Mouse (Mus musculus): ENCODE data around the gene Mxra7.
"Not testable (repeated sequence)": the region's sequence is repeated elsewhere in the genome, so short reads cannot be mapped to it uniquely, and the experiment has no call there.

The Mxra7 gene

GRCm38 (mm10) chr11:116847187-116848085 is 19.6 kb upstream of the Mxra7 start:
- DNase-seq (ENCODE audit: low spot score in 2 of 2): no peak

DNA sequence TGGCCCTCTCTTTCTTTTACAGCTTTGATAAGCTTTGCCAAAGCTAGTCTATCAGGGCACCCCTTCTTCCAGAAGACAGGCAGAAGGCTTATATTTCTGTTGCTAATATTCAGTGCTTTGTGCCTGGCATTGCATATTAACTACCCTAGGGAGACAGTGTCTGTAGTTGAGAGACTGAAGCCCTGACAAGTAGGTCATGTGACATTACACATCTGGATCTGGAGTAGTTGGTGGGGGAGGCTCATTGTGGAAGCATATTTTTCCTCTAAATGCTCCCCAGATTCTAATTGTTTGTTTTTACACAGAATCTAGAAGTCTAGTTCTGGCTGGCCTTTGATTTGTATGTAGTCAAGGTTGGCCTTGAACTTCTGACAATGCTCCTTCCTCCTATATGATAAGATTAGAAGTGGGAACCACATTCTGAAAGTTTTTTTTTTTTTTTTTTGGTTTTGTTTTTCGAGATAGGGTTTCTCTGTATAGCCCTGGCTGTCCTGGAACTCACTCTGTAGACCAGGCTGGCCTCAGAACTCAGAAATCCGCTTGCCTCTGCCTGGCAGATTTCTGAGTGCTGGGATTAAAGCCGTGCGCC is 18.8 kb upstream of the Mxra7 start:
- DNase-seq (ENCODE audit: low spot score in 2 of 2): no peak

DNA sequence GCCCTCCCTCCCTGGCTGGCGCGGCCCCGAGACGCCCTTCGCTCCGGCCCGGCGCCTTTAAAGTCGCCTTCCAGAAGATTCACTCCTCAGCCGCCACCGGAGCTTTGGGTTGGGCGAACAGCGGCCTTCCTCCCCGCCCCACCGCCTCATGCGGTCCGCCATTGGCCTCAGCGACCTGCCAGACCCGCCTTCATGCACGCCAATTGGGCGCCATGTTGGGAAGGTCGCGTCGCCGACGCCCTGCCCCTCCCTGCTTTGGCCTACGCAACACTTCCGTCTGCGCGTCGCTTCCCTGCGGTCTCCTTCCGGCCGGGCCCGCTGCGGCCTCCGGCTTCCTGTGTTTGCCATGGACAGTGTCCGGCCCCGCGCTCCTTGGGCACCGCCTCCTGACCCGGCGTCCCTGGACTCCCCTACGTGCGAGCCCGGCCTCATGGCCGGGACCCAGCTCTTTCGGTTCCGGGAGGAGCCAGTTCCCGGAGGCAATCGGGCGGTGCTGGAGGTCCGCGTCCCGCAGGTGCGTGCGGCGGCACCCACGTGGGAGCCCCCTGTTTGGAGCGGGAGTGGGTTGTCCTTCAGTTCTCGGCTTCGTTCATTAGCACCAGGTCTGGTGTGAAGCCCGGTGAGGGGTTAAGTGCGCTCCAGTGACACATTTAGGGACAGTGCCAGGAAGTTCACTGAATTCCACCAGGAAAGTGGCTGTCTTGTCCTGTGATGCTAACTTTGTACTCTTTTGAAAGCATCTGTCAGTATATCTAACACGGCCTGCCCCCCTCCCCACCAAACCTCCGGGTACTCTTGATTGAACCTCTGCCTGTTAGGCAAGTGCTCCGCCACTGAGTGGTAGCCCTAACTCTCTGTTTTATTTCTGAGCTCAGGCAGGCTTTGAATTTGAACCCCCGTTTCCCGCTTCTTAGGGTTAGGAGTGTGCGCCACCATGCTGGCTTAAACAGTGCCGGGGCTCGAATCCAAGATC is 15.7 kb upstream of the Mxra7 start, which contains the start of the genes Mettl23 and Jmjd6:
Gene Mettl23 (plus strand): TSS at position 18 of the 973 bp plus-strand sequence.
Gene Jmjd6 (minus strand): TSS at position 189 of the 973 bp plus-strand sequence.
- peak; percentile 91 to 95 for DNase-seq (ENCODE audit: low spot score in 2 of 2)

DNA sequence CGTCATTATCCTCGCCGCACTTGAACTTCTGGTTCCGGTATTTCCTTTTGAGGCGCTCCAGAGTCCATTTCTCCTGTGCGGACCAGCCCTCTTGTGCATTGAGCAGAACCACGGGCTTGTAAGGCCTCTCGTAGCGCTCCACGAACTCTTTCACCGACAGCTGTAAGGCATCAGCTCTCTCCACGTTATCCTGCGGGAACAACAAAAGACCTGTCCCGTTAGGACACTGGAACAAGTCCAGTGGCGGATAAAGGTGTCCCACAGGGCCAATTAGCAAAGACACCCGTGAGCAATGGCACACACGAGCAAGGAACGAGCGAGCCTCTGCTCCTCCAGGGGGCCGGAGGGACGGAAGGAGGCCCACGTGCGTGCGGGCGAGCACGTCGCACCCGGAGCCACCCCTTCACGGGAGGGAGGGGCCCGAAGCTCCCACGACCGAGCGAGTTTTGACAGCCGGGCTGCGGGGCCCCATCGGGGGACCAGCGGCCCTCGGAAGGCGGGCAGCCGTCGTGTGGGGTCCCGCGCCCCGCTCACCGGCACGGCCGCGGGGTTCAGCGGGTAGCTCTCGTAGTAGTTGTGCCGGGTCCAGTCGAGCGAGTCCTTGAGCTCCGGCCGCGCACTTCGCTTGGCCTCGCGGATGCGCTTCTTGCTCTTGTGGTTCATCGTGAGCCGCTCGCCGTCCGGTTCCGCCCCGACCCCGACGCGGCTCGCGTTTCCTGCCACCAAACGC is 14.8 kb upstream of the Mxra7 start:
- peak in 1 of 2 experiments; percentile 52 for DNase-seq (ENCODE audit: low spot score in 2 of 2)

- DNase-seq (ENCODE audit: low spot score in 2 of 2): no peak
These were observed 12.9 kb upstream of the Mxra7 start for GRCm38 (mm10) chr11:116840748-116841147.

DNA sequence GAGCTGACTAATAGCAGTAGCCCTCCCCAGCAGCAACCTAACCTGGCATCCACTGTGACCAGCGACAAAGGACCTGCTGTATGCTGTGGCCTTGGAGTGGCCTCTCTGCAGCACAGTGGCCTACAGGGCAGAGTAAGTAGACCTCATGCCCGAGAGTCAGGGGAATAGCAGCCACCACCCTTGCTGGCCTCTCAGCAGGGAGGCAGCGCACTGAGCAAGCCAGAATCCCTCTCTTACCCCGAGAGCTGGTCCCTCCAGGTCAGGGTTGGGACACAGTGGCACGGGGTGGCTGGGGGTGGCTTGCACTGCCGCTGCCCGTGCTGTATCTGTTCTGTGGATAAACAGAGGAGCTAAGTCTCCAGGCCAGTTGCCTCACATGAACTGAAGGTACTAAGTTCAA is 11.8 kb upstream of the Mxra7 start:
- DNase-seq (ENCODE audit: low spot score in 2 of 2): no peak

DNA sequence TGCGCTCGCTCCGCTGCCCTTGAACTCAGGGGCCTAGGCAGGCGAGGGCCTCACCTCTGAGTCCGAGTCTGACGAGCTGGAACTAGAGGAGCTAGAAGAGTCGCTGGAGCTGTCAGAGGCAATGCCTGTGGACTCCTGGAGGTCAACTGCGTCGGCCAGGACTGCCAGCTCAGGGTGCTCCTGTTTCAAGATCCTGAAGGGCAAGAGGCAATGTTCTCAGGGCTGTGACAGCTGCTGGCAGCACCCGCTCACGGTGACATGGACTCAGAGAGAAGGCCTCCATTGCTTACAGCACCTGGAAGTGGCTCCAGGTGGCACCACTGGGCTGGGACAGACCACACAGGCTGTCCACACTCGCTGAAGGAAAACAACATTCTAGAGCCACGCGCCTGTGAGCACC is 11.1 kb upstream of the Mxra7 start:
- DNase-seq (ENCODE audit: low spot score in 2 of 2): no peak

- DNase-seq (ENCODE audit: low spot score in 2 of 2): no peak
These were observed 9.6 kb upstream of the Mxra7 start for GRCm38 (mm10) chr11:116837441-116837840.

DNA sequence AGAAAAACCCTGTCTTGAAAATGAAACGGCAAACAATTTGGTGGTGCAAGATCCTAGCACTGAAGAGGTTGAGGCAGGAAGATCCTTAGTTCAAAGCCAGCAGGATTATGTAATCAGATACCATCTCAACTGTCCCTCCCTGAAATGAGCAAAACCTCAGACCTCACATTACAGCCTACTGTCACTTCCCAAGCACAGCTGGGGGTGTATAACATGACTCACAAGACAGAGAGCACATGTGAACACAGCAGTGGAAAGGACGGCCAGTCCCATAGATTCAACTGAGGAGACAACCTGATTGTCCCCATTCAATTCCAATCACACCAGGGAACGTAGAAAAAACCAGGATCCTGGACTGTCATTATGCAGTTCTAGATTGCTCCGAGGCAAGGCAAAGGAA is 8.4 kb upstream of the Mxra7 start:
- DNase-seq (ENCODE audit: low spot score in 2 of 2): no peak

DNA sequence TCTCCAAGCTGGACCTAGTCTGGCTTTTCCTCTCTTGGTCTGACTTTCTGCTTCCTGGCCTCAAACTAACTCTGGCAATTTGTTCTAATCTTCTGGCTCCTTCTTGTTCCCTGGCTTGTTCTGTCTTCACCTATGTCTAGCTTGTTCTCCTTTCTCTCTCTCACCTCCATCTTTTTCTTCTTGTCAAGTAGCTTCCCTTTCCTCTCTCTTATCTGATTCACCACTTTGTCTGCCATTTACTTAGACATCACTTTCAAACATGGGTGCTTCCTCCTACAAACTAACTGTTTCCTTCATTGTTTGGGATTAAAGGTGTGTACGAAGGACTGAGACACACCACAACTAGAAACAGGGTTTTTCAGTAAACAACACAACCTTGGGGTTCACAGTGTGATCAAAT is 7.1 kb upstream of the Mxra7 start:
- no peak for DNase-seq (ENCODE audit: low spot score in 2 of 2)

GRCm38 (mm10) chr11:116832172-116832685 is 4.4 kb upstream of the Mxra7 start:
- DNase-seq (ENCODE audit: low spot score in 2 of 2): no peak

- no peak for DNase-seq (ENCODE audit: low spot score in 2 of 2)
These were observed 1.0 kb downstream of the Mxra7 start for GRCm38 (mm10) chr11:116826550-116827504.

- no peak for DNase-seq (ENCODE audit: low spot score in 2 of 2)
These were observed 2.6 kb downstream of the Mxra7 start for GRCm38 (mm10) chr11:116825230-116825629.

- DNase-seq (ENCODE audit: low spot score in 2 of 2): not testable (repeated sequence)
These were observed 4.0 kb downstream of the Mxra7 start for GRCm38 (mm10) chr11:116823885-116824284.

DNA sequence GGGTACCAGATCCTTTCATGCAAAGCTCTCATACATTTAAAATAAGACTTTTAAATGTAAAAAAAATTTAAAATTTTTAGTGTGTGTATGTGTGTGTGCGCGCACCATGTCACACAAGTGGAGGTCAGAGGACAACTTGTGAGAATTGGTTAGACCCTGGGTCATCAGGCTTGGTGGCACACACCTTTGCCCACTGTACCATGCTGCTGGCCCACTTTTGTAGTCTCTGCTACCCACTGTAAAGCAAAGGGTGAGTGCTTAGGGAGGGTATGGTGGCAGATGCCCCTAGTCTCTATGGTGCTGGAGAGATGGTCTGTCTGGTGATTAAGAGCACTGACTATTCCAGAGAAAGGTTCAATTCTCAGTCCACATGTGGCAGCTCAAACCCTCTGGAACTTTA is 4.6 kb downstream of the Mxra7 start:
- DNase-seq (ENCODE audit: low spot score in 2 of 2): no peak

DNA sequence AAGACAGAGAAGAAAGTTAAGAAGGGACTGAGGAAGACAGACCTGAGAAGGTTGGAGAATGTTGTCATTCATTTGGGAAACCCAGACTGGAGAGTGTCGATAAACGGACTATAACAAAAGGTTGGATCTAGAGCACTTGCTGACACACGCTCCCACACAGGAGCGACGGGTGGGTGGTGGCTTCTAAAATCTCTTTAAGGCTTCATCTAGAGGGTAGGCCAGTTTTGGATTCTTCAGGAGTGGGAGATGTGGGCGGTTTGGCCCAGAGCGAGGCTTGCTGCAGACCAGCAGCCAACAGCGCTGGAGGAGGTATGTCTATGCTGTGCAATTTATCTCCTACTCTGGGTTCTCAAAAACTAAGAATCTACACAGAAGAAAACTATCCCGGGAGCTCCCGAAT is 5.2 kb downstream of the Mxra7 start:
- no peak for DNase-seq (ENCODE audit: low spot score in 2 of 2)

DNA sequence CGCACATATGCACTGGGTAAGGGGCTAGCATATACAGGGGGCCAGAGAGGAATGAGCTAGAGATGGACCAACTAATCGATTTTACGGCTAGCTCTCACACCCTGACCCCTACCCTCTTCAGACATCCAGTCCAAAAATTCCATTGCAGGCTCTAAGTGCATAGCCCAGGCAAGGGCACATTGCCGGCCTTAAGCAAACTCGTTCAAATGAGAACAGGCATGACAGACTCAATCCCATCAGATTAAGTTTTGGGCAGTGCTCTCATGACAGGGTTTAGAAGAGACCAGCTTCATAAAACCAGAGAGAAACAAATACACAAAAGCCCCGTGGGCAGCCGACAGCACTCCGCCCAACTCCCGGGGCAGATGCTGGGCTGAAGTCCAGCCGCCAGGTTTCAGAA is 5.6 kb downstream of the Mxra7 start:
- DNase-seq (ENCODE audit: low spot score in 2 of 2): no peak

DNA sequence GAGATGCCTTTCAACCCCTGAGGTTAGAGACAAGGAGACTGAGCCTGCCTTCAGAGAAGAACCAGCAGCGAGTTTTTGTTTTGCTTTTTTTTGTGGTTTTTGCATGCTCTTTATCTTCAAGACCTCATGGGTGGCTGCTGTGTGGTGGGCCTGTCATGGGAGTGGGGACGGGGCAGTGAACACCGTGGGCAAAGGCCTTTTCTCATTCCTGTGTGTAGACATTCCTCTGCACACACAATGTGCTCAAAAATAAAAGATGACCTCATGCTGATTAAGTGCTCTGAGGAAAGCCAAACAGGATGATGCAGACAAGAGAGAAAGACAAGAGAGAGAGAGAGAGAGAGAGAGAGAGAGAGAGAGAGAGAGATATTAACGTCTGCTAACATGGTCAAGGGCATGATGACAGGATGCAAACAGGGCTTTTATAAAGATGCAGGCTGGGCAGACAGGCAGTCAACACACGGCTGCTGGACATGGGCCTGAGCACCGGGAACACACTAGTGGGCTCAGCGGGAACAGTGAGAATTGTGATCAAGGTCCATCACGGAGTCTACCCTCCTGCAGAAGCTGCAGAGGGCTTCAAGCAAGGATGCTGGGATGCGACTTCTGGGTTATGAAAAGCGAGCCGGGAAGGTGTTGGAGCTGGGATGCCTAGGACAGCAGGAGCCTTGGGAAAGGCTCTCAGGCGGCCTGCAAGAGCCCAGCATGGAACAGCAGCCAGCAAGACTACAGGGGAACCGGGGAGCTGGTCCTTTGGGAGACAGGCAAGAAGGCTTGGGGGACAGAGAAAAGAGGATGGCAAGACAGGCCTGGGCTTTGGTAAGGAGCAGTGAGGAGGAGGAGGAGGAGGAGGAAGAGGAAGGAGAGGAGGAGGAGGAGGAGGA is 6.5 kb downstream of the Mxra7 start:
- no peak for DNase-seq (ENCODE audit: low spot score in 2 of 2)
